8 mouse cellular contexts compared by ENCODE assay signal in genomic region chr7:45704046-45704559, GRCm38 (mm10). TPM values are rescaled to one million over a fixed set of nuclear protein-coding genes. Genes with fewer than 3 reads are reported as not detected.
DNase-seq lines count a peak whose midpoint lies in the region; ATAC-seq lines count a peak whose summit lies in the region.

No protein-coding gene starts in this region.

- no peaks in the 10 kb centered on the region for H3K36me3 ChIP-seq in limb, embryonic 11.5 days (ENCODE audit: control insufficient read depth, insufficient read depth, low read length)
- H3K36me3 ChIP-seq in midbrain, embryonic 15.5 days (replicated peaks), result no peaks in the 10 kb centered on the region
- no peaks in the 10 kb centered on the region for H3K36me3 ChIP-seq in stomach, embryonic 16.5 days (ENCODE audit: control insufficient read depth, insufficient read depth, low read length)

- peaks cover 37% of the 10 kb centered on the region for H3K4me1 ChIP-seq in limb, embryonic 11.5 days (ENCODE audit: control insufficient read depth, insufficient read depth, low read length)
- H3K4me1 ChIP-seq in midbrain, embryonic 15.5 days, result peaks cover 79% of the 10 kb centered on the region
- peaks cover 43% of the 10 kb centered on the region for H3K4me1 ChIP-seq in stomach, embryonic 16.5 days (ENCODE audit: control insufficient read depth, insufficient read depth, low read length)

- H3K9ac ChIP-seq in limb, embryonic 11.5 days (ENCODE audit: low read length), result peak overlapping the region; percentile 41
- peak overlapping the region; percentile 48 for H3K9ac ChIP-seq in midbrain, embryonic 15.5 days
- H3K9ac ChIP-seq in stomach, embryonic 16.5 days (ENCODE audit: low read length), result peak overlapping the region; percentile 77

- peak overlapping the region; percentile 72 for H3K4me2 ChIP-seq in limb, embryonic 11.5 days (ENCODE audit: low read depth, severe bottlenecking)
- peak overlapping the region; percentile 91 for H3K4me2 ChIP-seq in midbrain, embryonic 15.5 days
- peak overlapping the region; percentile 93 for H3K4me2 ChIP-seq in stomach, embryonic 16.5 days (ENCODE audit: low read depth, low read length)

- peak; percentile 41 for ATAC-seq in limb, embryonic 11.5 days (ENCODE audit: insufficient number of reproducible peaks, low FRiP score, low TSS enrichment, low read depth)
- ATAC-seq in midbrain, embryonic 15.5 days (replicated peaks), result peak; percentile 68
- ATAC-seq in stomach, embryonic 16.5 days (ENCODE audit: insufficient read depth, low FRiP score), result peak; percentile 54

- DNase-seq in urinary bladder, postnatal 25 days (ENCODE audit: low spot score), result peak; percentile 56
- DNase-seq in urinary bladder, adult 2 months (ENCODE audit: low spot score), result no peak
- peak; percentile 88 for DNase-seq in embryo, embryonic 10.5 days (ENCODE audit: low spot score)
- DNase-seq in heart, adult 18-20 months, result peak; percentile 66 to 71
- peak; percentile 86 for DNase-seq in kidney, adult 11 months
- peak; percentile 77 for DNase-seq in limb, embryonic 11.5 days (ENCODE audit: low spot score)

- H3K4me3 ChIP-seq in limb, embryonic 11.5 days (ENCODE audit: low read depth, low read length), result peak overlapping the region; percentile 33
- H3K4me3 ChIP-seq in midbrain, embryonic 15.5 days, result peak overlapping the region; percentile 52
- peak overlapping the region; percentile 71 for H3K4me3 ChIP-seq in stomach, embryonic 16.5 days (replicated peaks; ENCODE audit: low read length)

- H3K9me3 ChIP-seq in limb, embryonic 11.5 days (ENCODE audit: control insufficient read depth, low read length), result no peaks in the 10 kb centered on the region
- H3K9me3 ChIP-seq in midbrain, embryonic 15.5 days, result no peaks in the 10 kb centered on the region
- no peaks in the 10 kb centered on the region for H3K9me3 ChIP-seq in stomach, embryonic 16.5 days (replicated peaks; ENCODE audit: control insufficient read depth, low read length)

- WGBS in limb, embryonic 11.5 days, result under 1% methylated on average over 13 of the region's 13 CpGs
- WGBS in midbrain, embryonic 15.5 days, result under 1% methylated on average over 13 of the region's 13 CpGs
- under 1% methylated on average over 13 of the region's 13 CpGs for WGBS in stomach, embryonic 16.5 days

- H3K27ac ChIP-seq in limb, embryonic 11.5 days (replicated peaks; ENCODE audit: low read depth, low read length), result peak overlapping the region; percentile 51; the same call in 1 of the 2 replicates
- peak overlapping the region; percentile 89 for H3K27ac ChIP-seq in midbrain, embryonic 15.5 days
- peak overlapping the region; percentile 90 for H3K27ac ChIP-seq in stomach, embryonic 16.5 days (ENCODE audit: low read length)

- peaks cover 15% of the 10 kb centered on the region for H3K27me3 ChIP-seq in limb, embryonic 11.5 days (ENCODE audit: control insufficient read depth, insufficient read depth, low read length)
- H3K27me3 ChIP-seq in midbrain, embryonic 15.5 days (replicated peaks), result no peaks in the 10 kb centered on the region
- peaks cover 14% of the 10 kb centered on the region; the same call in 1 of the 2 replicates for H3K27me3 ChIP-seq in stomach, embryonic 16.5 days (ENCODE audit: control insufficient read depth, insufficient read depth, low read length)

RNA-seq across cellular contexts. Expression of gene Dbp, which starts 0.8 kb away (rescaled TPM):
- polyA plus RNA-seq in urinary bladder, adult 2 months (2012; rRNA removed), result 335 and 503 TPM in 2 replicates
- total RNA-seq in heart, adult 18-20 months (2021), result 10 to 100 TPM; 12.1 to 15.0 TPM
- 4.2 and 4.9 TPM in 2 replicates for polyA plus RNA-seq in limb, embryonic 11.5 days (2014; fragmentation: Nextera tagmentation; extraction: Ambion mirVana)
- polyA plus RNA-seq in midbrain, embryonic 15.5 days (2015; fragmentation: Nextera tagmentation; extraction: Ambion mirVana), result 3.3 and 3.8 TPM in 2 replicates
- 2.7 and 2.9 TPM in 2 replicates for polyA plus RNA-seq in stomach, embryonic 16.5 days (2015; fragmentation: Nextera tagmentation; extraction: Ambion mirVana)

RNA-seq across cellular contexts. Expression of gene Car11, which starts 4.5 kb away (rescaled TPM):
- polyA plus RNA-seq in urinary bladder, adult 2 months (2012; rRNA removed), result 25.0 and 29.8 TPM in 2 replicates
- total RNA-seq in heart, adult 18-20 months (2021), result 1 to 10 TPM; 3.4 to 5.9 TPM
- polyA plus RNA-seq in limb, embryonic 11.5 days (2014; fragmentation: Nextera tagmentation; extraction: Ambion mirVana), result 5.1 and 5.5 TPM in 2 replicates
- polyA plus RNA-seq in midbrain, embryonic 15.5 days (2015; fragmentation: Nextera tagmentation; extraction: Ambion mirVana), result 70.7 and 73.8 TPM in 2 replicates
- polyA plus RNA-seq in stomach, embryonic 16.5 days (2015; fragmentation: Nextera tagmentation; extraction: Ambion mirVana), result 8.4 and 9.8 TPM in 2 replicates

RNA-seq across cellular contexts. Expression of gene Sec1, which starts 9.9 kb away (rescaled TPM):
- polyA plus RNA-seq in urinary bladder, adult 2 months (2012; rRNA removed), result 0.09 and 0.14 TPM in 2 replicates
- under 1 TPM; 0.18 to 0.30 TPM for total RNA-seq in heart, adult 18-20 months (2021)
- 0.11 and 0.37 TPM in 2 replicates for polyA plus RNA-seq in limb, embryonic 11.5 days (2014; fragmentation: Nextera tagmentation; extraction: Ambion mirVana)
- 0.34 and 0.36 TPM in 2 replicates for polyA plus RNA-seq in midbrain, embryonic 15.5 days (2015; fragmentation: Nextera tagmentation; extraction: Ambion mirVana)
- polyA plus RNA-seq in stomach, embryonic 16.5 days (2015; fragmentation: Nextera tagmentation; extraction: Ambion mirVana), result 2.9 and 3.4 TPM in 2 replicates

RNA-seq across cellular contexts. Expression of gene Rpl18, which starts 11.2 kb away (rescaled TPM):
- 594 and 906 TPM in 2 replicates for polyA plus RNA-seq in urinary bladder, adult 2 months (2012; rRNA removed)
- 100 to 1,000 TPM; 574 to 615 TPM for total RNA-seq in heart, adult 18-20 months (2021)
- polyA plus RNA-seq in limb, embryonic 11.5 days (2014; fragmentation: Nextera tagmentation; extraction: Ambion mirVana), result 1,181 and 1,244 TPM in 2 replicates
- polyA plus RNA-seq in midbrain, embryonic 15.5 days (2015; fragmentation: Nextera tagmentation; extraction: Ambion mirVana), result 537 and 538 TPM in 2 replicates
- polyA plus RNA-seq in stomach, embryonic 16.5 days (2015; fragmentation: Nextera tagmentation; extraction: Ambion mirVana), result 915 and 1,024 TPM in 2 replicates

RNA-seq across cellular contexts. Expression of gene Sphk2, which starts 13.7 kb away (rescaled TPM):
- polyA plus RNA-seq in urinary bladder, adult 2 months (2012; rRNA removed), result 22.1 and 25.6 TPM in 2 replicates
- total RNA-seq in heart, adult 18-20 months (2021), result 10 to 100 TPM; 18.4 to 20.2 TPM
- polyA plus RNA-seq in limb, embryonic 11.5 days (2014; fragmentation: Nextera tagmentation; extraction: Ambion mirVana), result 28.4 and 28.5 TPM in 2 replicates
- polyA plus RNA-seq in midbrain, embryonic 15.5 days (2015; fragmentation: Nextera tagmentation; extraction: Ambion mirVana), result 24.5 and 26.4 TPM in 2 replicates
- polyA plus RNA-seq in stomach, embryonic 16.5 days (2015; fragmentation: Nextera tagmentation; extraction: Ambion mirVana), result 38.9 and 45.9 TPM in 2 replicates

Comparison
In these comparisons a context has a peak if more than half of its experiments do, and no peak if none do; other contexts are left out.
1. RNA of gene Dbp, which starts 0.8 kb away (polyA plus RNA-seq): 335 to 503 TPM in urinary bladder, adult 2 months; 4.2 to 4.9 TPM in limb, embryonic 11.5 days, 3.3 to 3.8 TPM in midbrain, embryonic 15.5 days and 2.7 to 2.9 TPM in stomach, embryonic 16.5 days; every median in the first group is over 10 times any median in the second.
2. Peak in every context shown above with its lines, with median percentiles within 50 percentile points of each other: ATAC-seq, H3K27ac ChIP-seq, H3K4me2 ChIP-seq, H3K4me3 ChIP-seq and H3K9ac ChIP-seq.